Mouse (Mus musculus) hindbrain, embryonic 15.5 days (tissue): ENCODE data around the gene Epb41. TPM values are rescaled to one million over a fixed set of nuclear protein-coding genes. Genes with fewer than 3 reads are reported as not detected.

Source experiments
- ATAC-seq: fragments of 200-750 bp; cut with Nextera tagmentation; 2 replicates; pipeline ENCODE4 v1.8.0; 2017; ENCODE audit warnings: low read depth, moderate number of reproducible peaks, moderate TSS enrichment; ENCODE audit not compliant: low FRiP score
- H3K27ac ChIP-seq: fragments of 300-500 bp; sonication (generic); replicated peaks from 2 replicates; pipeline ENCODE4 v1.5.1; 2015; ENCODE audit warnings: mild to moderate bottlenecking, inconsistent platforms
- H3K27me3 ChIP-seq: fragments of 300-500 bp; sonication (generic); 2 replicates; pipeline ENCODE4 v1.6.1; 2015; ENCODE audit warnings: control low read depth, inconsistent platforms
- H3K36me3 ChIP-seq: fragments of 300-500 bp; sonication (generic); 2 replicates; pipeline ENCODE4 v1.6.1; 2015; ENCODE audit warnings: control low read depth, inconsistent platforms
- H3K4me1 ChIP-seq: fragments of 300-500 bp; sonication (generic); replicated peaks from 2 replicates; pipeline ENCODE4 v1.6.1; 2015; ENCODE audit warnings: control low read depth, inconsistent platforms
- H3K4me2 ChIP-seq: fragments of 300-500 bp; sonication (generic); 2 replicates; pipeline ENCODE4 v1.6.1; 2015; ENCODE audit warnings: moderate library complexity, mild to moderate bottlenecking, inconsistent platforms
- H3K4me3 ChIP-seq: fragments of 300-500 bp; sonication (generic); 2 replicates; pipeline ENCODE4 v1.5.1; 2015; ENCODE audit warnings: mild to moderate bottlenecking, inconsistent platforms
- H3K9ac ChIP-seq: fragments of 300-500 bp; sonication (generic); 2 replicates; pipeline ENCODE4 v1.6.1; 2015; ENCODE audit warnings: inconsistent platforms
- H3K9me3 ChIP-seq: fragments of 300-500 bp; sonication (generic); 2 replicates; pipeline ENCODE4 v1.6.1; 2016; ENCODE audit warnings: control low read depth, inconsistent platforms
- WGBS: fragments of 180-500 bp; shearing (Covaris S2); methylation state at CpG from one replicate; pipeline ENCODE4 v1.1.7; 2015; 5-methylcytosine and 5-hydroxymethylcytosine counted together
- polyA plus RNA-seq: library from polyadenylated mRNA; unstranded; fragments of >200 nt; fragmentation: Nextera tagmentation; extraction: Ambion mirVana; gene quantifications from 2 replicates; pipeline ENCODE4 v1.2.1, GENCODE M21; 2015

Epb41 gene
- polyA plus RNA-seq, 1 experiment from 2014 or later: 59.8 TPM

- no peaks in the 10 kb centered on the region for H3K4me1 ChIP-seq
- H3K4me3 ChIP-seq: no peak overlapping the region
- 64% methylated on average over 6 of the region's 6 CpGs for WGBS
- no peak overlapping the region for H3K4me2 ChIP-seq
- no peaks in the 10 kb centered on the region for H3K9me3 ChIP-seq
- H3K9ac ChIP-seq: no peak overlapping the region
- H3K36me3 ChIP-seq: no peaks in the 10 kb centered on the region
- no peak overlapping the region for H3K27ac ChIP-seq
- ATAC-seq: no peak
- no peaks in the 10 kb centered on the region for H3K27me3 ChIP-seq
These were observed 18.0 kb upstream of the Epb41 start for GRCm38 (mm10) chr4:132093136-132093535.

GRCm38 (mm10) chr4:132088921-132089320, 13.8 kb upstream of the Epb41 start:
- no peak for ATAC-seq
- H3K4me3 ChIP-seq: no peak overlapping the region
- no peaks in the 10 kb centered on the region for H3K4me1 ChIP-seq
- H3K9me3 ChIP-seq: no peaks in the 10 kb centered on the region
- H3K4me2 ChIP-seq: no peak overlapping the region
- H3K9ac ChIP-seq: no peak overlapping the region
- WGBS: 21% methylated on average over 7 of the region's 7 CpGs
- no peaks in the 10 kb centered on the region for H3K27me3 ChIP-seq
- no peaks in the 10 kb centered on the region for H3K36me3 ChIP-seq
- no peak overlapping the region for H3K27ac ChIP-seq

GRCm38 (mm10) chr4:132085114-132085513, 10.0 kb upstream of the Epb41 start:
- no peaks in the 10 kb centered on the region for H3K27me3 ChIP-seq
- no peaks in the 10 kb centered on the region for H3K4me1 ChIP-seq
- H3K9ac ChIP-seq: no peak overlapping the region
- 86% methylated on average over 7 of the region's 7 CpGs for WGBS
- H3K9me3 ChIP-seq: no peaks in the 10 kb centered on the region
- H3K4me2 ChIP-seq: no peak overlapping the region
- H3K27ac ChIP-seq: no peak overlapping the region
- no peak overlapping the region for H3K4me3 ChIP-seq
- H3K36me3 ChIP-seq: no peaks in the 10 kb centered on the region
- no peak for ATAC-seq

- WGBS: 68% methylated on average over 4 of the region's 4 CpGs
- Histone ChIP-seq H3K9me3 (no peaks in the 10 kb centered on the region), H3K4me2 (no peak overlapping the region), H3K27ac (no peak overlapping the region), H3K27me3 (no peaks in the 10 kb centered on the region), H3K4me1 (no peaks in the 10 kb centered on the region), H3K36me3 (no peaks in the 10 kb centered on the region), H3K9ac (no peak overlapping the region), H3K4me3 (no peak overlapping the region)
- ATAC-seq: no peak
These were observed 5.4 kb upstream of the Epb41 start for GRCm38 (mm10) chr4:132080492-132080983.

GRCm38 (mm10) chr4:132079555-132080275, 4.6 kb upstream of the Epb41 start:
- H3K9me3 ChIP-seq: no peaks in the 10 kb centered on the region
- no peak overlapping the region for H3K4me3 ChIP-seq
- H3K36me3 ChIP-seq: no peaks in the 10 kb centered on the region
- peaks cover 4% of the 10 kb centered on the region for H3K4me1 ChIP-seq
- WGBS: 16% methylated on average over 19 of the region's 19 CpGs
- H3K4me2 ChIP-seq: peak overlapping the region; percentile 34; the same call in 1 of the 2 replicates
- no peak overlapping the region for H3K27ac ChIP-seq
- no peak for ATAC-seq
- no peak overlapping the region for H3K9ac ChIP-seq
- 0 out of 2 replicates have a peak, but pooled peaks cover under 1% of the 10 kb centered on the region for H3K27me3 ChIP-seq

- Histone ChIP-seq H3K27ac (no peak overlapping the region), H3K36me3 (no peaks in the 10 kb centered on the region), H3K4me2 (no peak overlapping the region), H3K4me1 (peaks cover 13% of the 10 kb centered on the region), H3K9ac (no peak overlapping the region), H3K9me3 (no peaks in the 10 kb centered on the region), H3K27me3 (0 out of 2 replicates have a peak, but pooled peaks cover 4% of the 10 kb centered on the region), H3K4me3 (no peak overlapping the region)
- WGBS: 69% methylated on average over 7 of the region's 7 CpGs
- no peak for ATAC-seq
These were observed 3.2 kb upstream of the Epb41 start for GRCm38 (mm10) chr4:132078296-132078714.

GRCm38 (mm10) chr4:132077445-132077844, 2.3 kb upstream of the Epb41 start:
- no peak overlapping the region for H3K4me2 ChIP-seq
- ATAC-seq: no peak
- 82% methylated on average over 7 of the region's 7 CpGs for WGBS

GRCm38 (mm10) chr4:132076480-132077405, 1.6 kb upstream of the Epb41 start:
- Histone ChIP-seq H3K4me1 (peaks cover 13% of the 10 kb centered on the region), H3K27ac (no peak overlapping the region), H3K4me2 (no peak overlapping the region), H3K27me3 (peaks cover 11% of the 10 kb centered on the region; the same call in 1 of the 2 replicates), H3K4me3 (no peak overlapping the region), H3K9ac (no peak overlapping the region), H3K9me3 (no peaks in the 10 kb centered on the region), H3K36me3 (no peaks in the 10 kb centered on the region)
- no peak for ATAC-seq
- 34% methylated on average over 20 of the region's 20 CpGs for WGBS

More at GRCm38 (mm10) chr4:132077445-132077844, 2.3 kb upstream of the Epb41 start:
- Histone ChIP-seq H3K27ac (no peak overlapping the region), H3K36me3 (no peaks in the 10 kb centered on the region), H3K4me1 (peaks cover 13% of the 10 kb centered on the region), H3K9ac (no peak overlapping the region), H3K4me3 (no peak overlapping the region), H3K9me3 (no peaks in the 10 kb centered on the region), H3K27me3 (peaks cover 11% of the 10 kb centered on the region; the same call in 1 of the 2 replicates)

GRCm38 (mm10) chr4:132075796-132076195, 675 bp upstream of the Epb41 start:
- Histone ChIP-seq H3K4me2 (peak overlapping the region; percentile 100), H3K9ac (no peak overlapping the region), H3K27ac (no peak overlapping the region), H3K9me3 (no peaks in the 10 kb centered on the region), H3K36me3 (no peaks in the 10 kb centered on the region), H3K4me1 (peaks cover 13% of the 10 kb centered on the region), H3K27me3 (peaks cover 11% of the 10 kb centered on the region; the same call in 1 of the 2 replicates), H3K4me3 (peak overlapping the region; percentile 63; the same call in 1 of the 2 replicates)
- 48% methylated on average over 1 of the region's 1 CpGs for WGBS
- ATAC-seq: no peak

- H3K27me3 ChIP-seq: peaks cover 11% of the 10 kb centered on the region; the same call in 1 of the 2 replicates
- peak; percentile 38; the same call in 1 of the 2 replicates for ATAC-seq
- H3K4me2 ChIP-seq: peak within 1 kb of the TSS; percentile 100
- H3K27ac ChIP-seq: no peak within 1 kb of the TSS
- under 1% methylated on average over 42 of the region's 42 CpGs for WGBS
- H3K9ac ChIP-seq: peak within 1 kb of the TSS; percentile 50
- H3K9me3 ChIP-seq: no peaks in the 10 kb centered on the region
- peaks cover 13% of the 10 kb centered on the region for H3K4me1 ChIP-seq
- H3K36me3 ChIP-seq: no peaks in the 10 kb centered on the region
- peak within 1 kb of the TSS; percentile 63 for H3K4me3 ChIP-seq
These were observed 816 bp downstream of the Epb41 start, which contains the start of gene Gm10300 for GRCm38 (mm10) chr4:132074077-132074932. TSS of gene Gm10300 (plus strand) at chr4:132074697.

GRCm38 (mm10) chr4:132072946-132073345, 2.2 kb downstream of the Epb41 start:
- no peak overlapping the region for H3K9ac ChIP-seq
- no peak for ATAC-seq
- peaks cover 11% of the 10 kb centered on the region; the same call in 1 of the 2 replicates for H3K27me3 ChIP-seq
- H3K27ac ChIP-seq: no peak overlapping the region
- WGBS: 64% methylated on average over 6 of the region's 6 CpGs
- no peaks in the 10 kb centered on the region for H3K9me3 ChIP-seq
- no peak overlapping the region for H3K4me3 ChIP-seq
- H3K36me3 ChIP-seq: no peaks in the 10 kb centered on the region
- no peak overlapping the region for H3K4me2 ChIP-seq
- H3K4me1 ChIP-seq: peaks cover 13% of the 10 kb centered on the region
